Mouse (Mus musculus) G1E-ER4 (cell line): Measurements from ENCODE around the gene Tmem222. TPM values are rescaled to one million over a fixed set of nuclear protein-coding genes. Genes with fewer than 3 reads are reported as not detected.

Experiments
- GATA1 ChIP-seq: IDR thresholded peaks from one replicate; pipeline ENCODE4 v1.8.0; 2012; ENCODE audit warnings: low read length, inconsistent platforms
- polyA plus RNA-seq: library from polyadenylated mRNA; stranded (reverse); fragments of >175 nt; gene quantifications from 2 replicates; pipeline ENCODE4 v1.2.3, GENCODE M21; 2012

Gene Tmem222
- polyA plus RNA-seq, 1 experiment: 38.3 TPM

- TF ChIP-seq GATA1: no peak
Observed at GRCm38 (mm10) chr4:133217641-133218040, 60.0 kb downstream of the Tmem222 start.

Other genes starting within 250 kb of the Tmem222 start
- 50.3 and 57.3 TPM in 2 replicates for gene Wasf2, start 147.3 kb downstream of the Tmem222 start, polyA plus RNA-seq
- gene Cd164l2, start 65.7 kb downstream of the Tmem222 start, polyA plus RNA-seq: not detected in 2 replicates
- gene Gpr3, start 65.3 kb downstream of the Tmem222 start, polyA plus RNA-seq: 0.03 TPM in 2 replicates
- gene Map3k6, start 37.0 kb downstream of the Tmem222 start, polyA plus RNA-seq: 51.8 and 51.9 TPM in 2 replicates
- gene Sytl1, start 14.7 kb downstream of the Tmem222 start, polyA plus RNA-seq: 0.10 and 0.26 TPM in 2 replicates
- gene Wdtc1, start 75.7 kb upstream of the Tmem222 start, polyA plus RNA-seq: 56.5 and 63.0 TPM in 2 replicates
- 56.6 and 70.6 TPM in 2 replicates for gene Slc9a1, start 91.9 kb upstream of the Tmem222 start, polyA plus RNA-seq
- gene Tent5b, start 202.3 kb upstream of the Tmem222 start, polyA plus RNA-seq: 0.03 TPM in 1 of 2 replicates, not detected in the other
- gene Trnp1, start 220.8 kb upstream of the Tmem222 start, polyA plus RNA-seq: not detected in 2 replicates
- gene Kdf1, start 241.2 kb upstream of the Tmem222 start, polyA plus RNA-seq: not detected in 2 replicates